Mouse (Mus musculus): ENCODE results near the gene Olfr1336. TPM values are rescaled to one million over a fixed set of nuclear protein-coding genes. Genes with fewer than 3 reads are reported as not detected.

Olfr1336 gene
- not detected in 2 replicates for polyA plus RNA-seq (2012; ENCODE audit: insufficient read depth, insufficient read length, low replicate concordance, missing spikeins)

- Histone ChIP-seq H3K27ac (ENCODE audit: insufficient read depth, low read depth, low read length) (no peak within 1 kb of the TSS), H3K4me1 (ENCODE audit: control insufficient read depth, insufficient read depth, low read length) (no peaks in the 10 kb centered on the region), H3K4me3 (ENCODE audit: insufficient read depth, low read depth, low read length) (no peak within 1 kb of the TSS)
- TF ChIP-seq CTCF (IDR thresholded peaks at IDR 0.05; ENCODE audit: insufficient read depth, low read depth, low read length) (no peak), POLR2A (IDR thresholded peaks at IDR 0.05; ENCODE audit: insufficient read depth, low read depth, low read length) (no peak)
These were observed at the start of gene Olfr1336 for GRCm38 (mm10) chr7:6455868-6456267. Olfr1336 (plus strand) TSS chr7:6456168.

GRCm38 (mm10) chr7:6410043-6410442, 45.9 kb upstream of the Olfr1336 start, which contains the start of gene Gm20715:
Gm20715 (plus strand) TSS chr7:6410277.
- WGBS = 11% methylated on average over 17 of the region's 17 CpGs
- no peak within 1 kb of the TSS for H3K27ac ChIP-seq (ENCODE audit: insufficient read depth, low read depth, low read length)
- H3K4me3 ChIP-seq (ENCODE audit: insufficient read depth, low read depth, low read length) = no peak within 1 kb of the TSS
- H3K4me1 ChIP-seq (ENCODE audit: control insufficient read depth, insufficient read depth, low read length) = no peaks in the 10 kb centered on the region
- TF ChIP-seq POLR2A (IDR thresholded peaks at IDR 0.05; ENCODE audit: insufficient read depth, low read depth, low read length) = no peak
- no peak for TF ChIP-seq CTCF (IDR thresholded peaks at IDR 0.05; ENCODE audit: insufficient read depth, low read depth, low read length)

- WGBS = 3% methylated on average over 22 of the region's 22 CpGs
- no peak overlapping the region for H3K27ac ChIP-seq (ENCODE audit: insufficient read depth, low read depth, low read length)
- TF ChIP-seq POLR2A (IDR thresholded peaks at IDR 0.05; ENCODE audit: insufficient read depth, low read depth, low read length) (no peak), CTCF (IDR thresholded peaks at IDR 0.05; ENCODE audit: insufficient read depth, low read depth, low read length) (no peak)
- H3K4me3 ChIP-seq (ENCODE audit: insufficient read depth, low read depth, low read length) = peak overlapping the region; percentile 55
- H3K4me1 ChIP-seq (ENCODE audit: control insufficient read depth, insufficient read depth, low read length) = peaks cover 4% of the 10 kb centered on the region; the same call in 1 of the 2 replicates
These were observed 41.1 kb upstream of the Olfr1336 start for GRCm38 (mm10) chr7:6414626-6415441.

- no peak overlapping the region for H3K27ac ChIP-seq (ENCODE audit: insufficient read depth, low read depth, low read length)
- TF ChIP-seq POLR2A (IDR thresholded peaks at IDR 0.05; ENCODE audit: insufficient read depth, low read depth, low read length) (no peak), CTCF (IDR thresholded peaks at IDR 0.05; ENCODE audit: insufficient read depth, low read depth, low read length) (no peak)
- WGBS = 8% methylated on average over 8 of the region's 8 CpGs
- H3K4me1 ChIP-seq (ENCODE audit: control insufficient read depth, insufficient read depth, low read length) = peaks cover 4% of the 10 kb centered on the region
- H3K4me3 ChIP-seq (ENCODE audit: insufficient read depth, low read depth, low read length) = peak overlapping the region; percentile 55
These were observed 40.6 kb upstream of the Olfr1336 start for GRCm38 (mm10) chr7:6415442-6415787.

- Histone ChIP-seq H3K27ac (ENCODE audit: insufficient read depth, low read depth, low read length) (no peak overlapping the region), H3K4me3 (ENCODE audit: insufficient read depth, low read depth, low read length) (no peak overlapping the region), H3K4me1 (ENCODE audit: control insufficient read depth, insufficient read depth, low read length) (peaks cover 4% of the 10 kb centered on the region)
- 44% methylated on average over 6 of the region's 6 CpGs for WGBS
- TF ChIP-seq POLR2A (IDR thresholded peaks at IDR 0.05; ENCODE audit: insufficient read depth, low read depth, low read length) = no peak
- no peak for TF ChIP-seq CTCF (IDR thresholded peaks at IDR 0.05; ENCODE audit: insufficient read depth, low read depth, low read length)
These were observed 36.1 kb upstream of the Olfr1336 start for GRCm38 (mm10) chr7:6419894-6420293.

- Histone ChIP-seq H3K4me3 (ENCODE audit: insufficient read depth, low read depth, low read length) (no peak overlapping the region), H3K4me1 (ENCODE audit: control insufficient read depth, insufficient read depth, low read length) (no peaks in the 10 kb centered on the region), H3K27ac (ENCODE audit: insufficient read depth, low read depth, low read length) (no peak overlapping the region)
- TF ChIP-seq POLR2A (IDR thresholded peaks at IDR 0.05; ENCODE audit: insufficient read depth, low read depth, low read length) = no peak
- TF ChIP-seq CTCF (IDR thresholded peaks at IDR 0.05; ENCODE audit: insufficient read depth, low read depth, low read length) = no peak
- WGBS = 83% methylated on average over 3 of the region's 3 CpGs
These were observed 26.6 kb upstream of the Olfr1336 start for GRCm38 (mm10) chr7:6429381-6429780.

- no peak overlapping the region for H3K4me3 ChIP-seq (ENCODE audit: insufficient read depth, low read depth, low read length)
- no peak overlapping the region for H3K27ac ChIP-seq (ENCODE audit: insufficient read depth, low read depth, low read length)
- WGBS = 34% methylated on average over 2 of the region's 2 CpGs
- TF ChIP-seq CTCF (IDR thresholded peaks at IDR 0.05; ENCODE audit: insufficient read depth, low read depth, low read length) = peak; percentile 30; the same call in 1 of the 2 replicates
- no peak for TF ChIP-seq POLR2A (IDR thresholded peaks at IDR 0.05; ENCODE audit: insufficient read depth, low read depth, low read length)
- peaks cover under 1% of the 10 kb centered on the region; the same call in 1 of the 2 replicates for H3K4me1 ChIP-seq (ENCODE audit: control insufficient read depth, insufficient read depth, low read length)
These were observed 25.6 kb upstream of the Olfr1336 start for GRCm38 (mm10) chr7:6430342-6430741.

GRCm38 (mm10) chr7:6438388-6438787, 17.6 kb upstream of the Olfr1336 start, which contains the start of gene Olfr1344:
Olfr1344 (plus strand) TSS chr7:6438688.
- peaks cover 3% of the 10 kb centered on the region; the same call in 1 of the 2 replicates for H3K4me1 ChIP-seq (ENCODE audit: control insufficient read depth, insufficient read depth, low read length)
- WGBS = 78% methylated on average over 3 of the region's 3 CpGs
- H3K4me3 ChIP-seq (ENCODE audit: insufficient read depth, low read depth, low read length) = no peak within 1 kb of the TSS
- no peak within 1 kb of the TSS for H3K27ac ChIP-seq (ENCODE audit: insufficient read depth, low read depth, low read length)
- TF ChIP-seq POLR2A (IDR thresholded peaks at IDR 0.05; ENCODE audit: insufficient read depth, low read depth, low read length) = no peak
- TF ChIP-seq CTCF (IDR thresholded peaks at IDR 0.05; ENCODE audit: insufficient read depth, low read depth, low read length) = no peak

- WGBS = 61% methylated on average over 2 of the region's 2 CpGs
- Histone ChIP-seq H3K27ac (ENCODE audit: insufficient read depth, low read depth, low read length) (no peak overlapping the region), H3K4me1 (ENCODE audit: control insufficient read depth, insufficient read depth, low read length) (no peaks in the 10 kb centered on the region), H3K4me3 (ENCODE audit: insufficient read depth, low read depth, low read length) (no peak overlapping the region)
- TF ChIP-seq CTCF (IDR thresholded peaks at IDR 0.05; ENCODE audit: insufficient read depth, low read depth, low read length) (no peak), POLR2A (IDR thresholded peaks at IDR 0.05; ENCODE audit: insufficient read depth, low read depth, low read length) (no peak)
These were observed 14.8 kb upstream of the Olfr1336 start for GRCm38 (mm10) chr7:6441173-6441572.

Data from olfactory bulb, adult 2 months (tissue).